Mouse (Mus musculus) layer of hippocampus, postnatal 14 days (tissue): ENCODE results near the gene Ccndbp1. TPM values are rescaled to one million over a fixed set of nuclear protein-coding genes. Genes with fewer than 3 reads are reported as not detected.
"Not testable (repeated sequence)": the region's sequence is repeated elsewhere in the genome, so short reads cannot be mapped to it uniquely, and the experiment has no call there.

Experiments
- DNase-seq, 2 experiments: peaks; one replicate each; pipeline ENCODE4 v3.0.0; 2021 to 2022; ENCODE audit warnings: low spot score in 2 of 2, mixed read lengths in 1 of 2
- total RNA-seq, 2 experiments: library from RNA; stranded (reverse); gene quantifications; 2 replicates each; pipeline ENCODE4 v1.2.3; 2021

The Ccndbp1 gene
- total RNA-seq, 2 experiments from 2014 or later: 54.0 to 59.6 TPM

- DNase-seq: not testable (repeated sequence)
Measured at GRCm38 (mm10) chr2:120996607-120997006, 11.6 kb upstream of the Ccndbp1 start.

GRCm38 (mm10) chr2:120998863-120999262 lies 9.3 kb upstream of the Ccndbp1 start:
- DNase-seq: no peak

GRCm38 (mm10) chr2:121003586-121003985 lies 4.6 kb upstream of the Ccndbp1 start:
- DNase-seq: no peak

GRCm38 (mm10) chr2:121004018-121004811 lies 4.0 kb upstream of the Ccndbp1 start:
- no peak for DNase-seq

GRCm38 (mm10) chr2:121006986-121007385 lies 1.2 kb upstream of the Ccndbp1 start:
- no peak for DNase-seq

- no peak for DNase-seq
Measured at GRCm38 (mm10) chr2:121008664-121009007, 433 bp downstream of the Ccndbp1 start.

- DNase-seq: no peak
Measured at GRCm38 (mm10) chr2:121009071-121009677, 971 bp downstream of the Ccndbp1 start.

GRCm38 (mm10) chr2:121012676-121013075 lies 4.5 kb downstream of the Ccndbp1 start:
- DNase-seq: no peak

- DNase-seq: no peak
Measured at GRCm38 (mm10) chr2:121015507-121015906, 7.3 kb downstream of the Ccndbp1 start.

GRCm38 (mm10) chr2:121016226-121016625 lies 8.0 kb downstream of the Ccndbp1 start:
- no peak for DNase-seq

- DNase-seq: no peak
Measured at GRCm38 (mm10) chr2:121017151-121017550, 8.9 kb downstream of the Ccndbp1 start.

GRCm38 (mm10) chr2:121022918-121023317 lies 14.7 kb downstream of the Ccndbp1 start:
- DNase-seq: no peak

GRCm38 (mm10) chr2:121036733-121037341 lies 28.6 kb downstream of the Ccndbp1 start, which contains the start of gene Epb42:
Gene Epb42, minus strand, starts transcription at chr2:121037072.
- DNase-seq: no peak

GRCm38 (mm10) chr2:121038851-121039250 lies 30.6 kb downstream of the Ccndbp1 start:
- not testable (repeated sequence) for DNase-seq

GRCm38 (mm10) chr2:121039382-121039781 lies 31.2 kb downstream of the Ccndbp1 start:
- no peak for DNase-seq

- peak; percentile 22 to 59 for DNase-seq
Measured at GRCm38 (mm10) chr2:121041098-121041497, 32.9 kb downstream of the Ccndbp1 start.

GRCm38 (mm10) chr2:121045653-121046052 lies 37.5 kb downstream of the Ccndbp1 start:
- no peak for DNase-seq

- DNase-seq: no peak
Measured at GRCm38 (mm10) chr2:121052176-121052575, 44.0 kb downstream of the Ccndbp1 start.

- DNase-seq: no peak
Measured at GRCm38 (mm10) chr2:121054060-121054459, 45.9 kb downstream of the Ccndbp1 start.

- no peak for DNase-seq
Measured at GRCm38 (mm10) chr2:121055915-121056314, 47.7 kb downstream of the Ccndbp1 start.

GRCm38 (mm10) chr2:121057997-121058396 lies 49.8 kb downstream of the Ccndbp1 start:
- DNase-seq: no peak

GRCm38 (mm10) chr2:121061315-121061714 lies 53.1 kb downstream of the Ccndbp1 start:
- no peak for DNase-seq
